Mouse (Mus musculus) liver, postnatal 0 days (tissue): ENCODE results near the gene Cidec.

Experiments used
- CTCF ChIP-seq: sonication (generic); IDR thresholded peaks from 2 replicates; pipeline ENCODE4 v1.5.1; 2016; ENCODE audit warnings: antibody characterized with exemption, low read depth
- EP300 ChIP-seq: IDR thresholded peaks from 2 replicates; pipeline ENCODE4 v1.6.1; 2016; ENCODE audit warnings: antibody characterized with exemption, low read depth, mild to moderate bottlenecking

- TF ChIP-seq CTCF (no peak), EP300 (no peak)
Measured at GRCm38 (mm10) chr6:113440686-113441085, 5.1 kb upstream of the Cidec start.
